Mouse (Mus musculus) cerebellum, adult 2 months (tissue): ENCODE results near the gene Pax2.

Experiments used
- CTCF ChIP-seq: fragments of 200-500 bp; IDR thresholded peaks from 2 replicates; pipeline ENCODE4 v1.5.1; 2011; ENCODE audit warnings: low read depth, mild to moderate bottlenecking, control low read depth, low read length, moderate library complexity, borderline replicate concordance; ENCODE audit not compliant: insufficient read depth
- POLR2A ChIP-seq: fragments of 200-500 bp; IDR thresholded peaks from 2 replicates; pipeline ENCODE4 v1.6.1; 2011; ENCODE audit warnings: low read length, control low read depth, borderline replicate concordance; ENCODE audit not compliant: insufficient read depth

DNA sequence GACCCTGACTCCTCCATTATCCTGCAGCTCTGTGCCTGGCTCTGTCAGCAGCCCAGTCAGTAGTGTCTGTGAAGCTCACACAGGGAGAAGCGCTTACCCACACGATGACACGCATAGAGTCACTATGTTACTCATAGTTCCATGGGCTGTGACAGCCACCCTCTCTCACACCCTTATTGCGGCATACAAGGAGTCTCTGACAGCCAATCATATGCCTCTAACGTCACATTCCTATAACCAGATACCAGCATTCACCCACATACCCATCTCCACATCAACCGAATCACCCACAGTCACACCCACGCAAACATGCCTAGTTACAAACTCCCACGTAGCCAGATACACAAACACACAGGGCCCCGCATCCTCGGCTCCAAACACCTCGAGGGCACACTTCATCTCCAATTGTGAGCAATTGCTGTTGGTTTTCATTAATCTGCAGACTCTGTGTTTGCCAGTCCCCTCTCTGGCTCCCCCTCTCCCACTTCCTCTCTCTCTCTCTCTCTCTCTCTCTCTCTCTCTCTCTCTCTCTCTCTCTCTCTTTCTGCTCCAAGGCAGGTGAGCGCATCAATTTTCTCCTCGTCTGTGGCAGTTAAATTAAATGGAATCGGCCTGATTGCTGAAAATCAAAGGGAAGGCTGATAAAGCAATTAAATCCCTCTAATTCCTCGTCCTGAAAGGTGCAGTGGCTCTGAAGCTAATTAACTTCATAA, 118.5 kb downstream of the Pax2 start:
- no peak for TF ChIP-seq CTCF
- TF ChIP-seq POLR2A = no peak
